Mouse (Mus musculus) megakaryocyte-erythroid progenitor cell, adult 5-6 weeks (primary cell): ENCODE data around the gene Tacc3. TPM values are rescaled to one million over a fixed set of nuclear protein-coding genes. Genes with fewer than 3 reads are reported as not detected.
A peak's percentile ranks its signal among the peaks of the same experiment; 100 is the strongest.

Source experiments
- ATAC-seq: replicated peaks from 2 replicates; pipeline ENCODE4 v1.8.0; 2016; ENCODE audit warnings: mild to moderate bottlenecking, inconsistent platforms; ENCODE audit not compliant: severe bottlenecking, poor library complexity, low FRiP score, low TSS enrichment
- total RNA-seq, 2 experiments: library from RNA; stranded (forward) in 1 of 2; stranded (reverse) in 1 of 2; fragments of 200-1000, 215-1000 nt in 1 of 2; fragments of >200 nt in 1 of 2; fragmentation: Nextera tagmentation in 1 of 2; gene quantifications; 2 replicates each; pipeline ENCODE4 v1.2.3; 2014 to 2017

The Tacc3 gene
- total RNA-seq, 2 experiments from 2014 or later = 121 to 155 TPM

- no peak for ATAC-seq
These were observed 5.2 kb upstream of the Tacc3 start for GRCm38 (mm10) chr5:33652783-33653173.

GRCm38 (mm10) chr5:33654424-33654823, 3.5 kb upstream of the Tacc3 start:
- no peak for ATAC-seq

GRCm38 (mm10) chr5:33655251-33655840, 2.6 kb upstream of the Tacc3 start:
- no peak for ATAC-seq

DNA sequence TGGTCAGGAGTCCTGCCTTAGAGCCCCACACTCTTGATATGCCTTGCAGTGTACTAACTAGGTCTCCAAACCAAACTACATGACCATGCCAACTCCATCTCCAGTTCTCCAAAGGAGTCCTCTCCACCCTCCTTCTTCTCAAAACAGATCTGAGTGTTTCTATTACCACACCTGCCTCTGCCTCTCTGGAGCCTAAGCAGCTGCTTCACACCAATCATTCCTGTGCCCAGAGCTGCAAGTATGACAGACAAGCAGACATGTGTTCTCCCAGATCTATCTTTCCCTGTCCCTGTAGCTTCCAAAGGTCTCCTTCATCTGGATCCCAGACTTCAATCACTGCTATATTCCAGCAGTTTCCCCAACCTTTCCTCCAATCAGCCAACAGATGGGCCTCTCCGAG, 1.2 kb upstream of the Tacc3 start:
- ATAC-seq = no peak

DNA sequence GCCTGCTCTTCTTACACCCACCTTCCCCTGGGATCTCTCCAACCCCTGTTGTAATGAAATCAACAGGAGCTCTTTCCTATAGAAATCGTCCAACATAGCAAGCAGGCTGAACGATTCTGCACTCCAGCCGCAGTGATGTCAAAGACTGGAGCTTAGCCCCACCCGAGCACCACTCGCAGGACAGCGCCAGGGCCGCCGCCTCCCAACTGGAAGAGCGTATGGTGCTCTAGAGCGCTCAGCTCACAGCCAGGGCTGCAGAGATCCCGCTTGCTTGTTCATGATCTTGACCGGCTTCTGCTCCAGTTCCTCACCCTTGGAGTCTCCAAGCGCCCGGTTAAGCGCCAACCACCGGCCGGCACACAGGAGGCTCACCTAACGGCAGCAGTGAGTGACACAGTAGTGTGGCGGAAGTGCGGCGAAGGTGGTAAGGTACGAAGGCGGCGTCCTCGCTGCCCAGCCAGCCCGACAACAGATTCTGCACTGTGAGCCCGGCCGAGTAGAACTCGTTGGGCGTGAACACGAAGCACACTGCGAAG, 609 bp upstream of the Tacc3 start:
- ATAC-seq = peak; percentile 59

GRCm38 (mm10) chr5:33658664-33659050, 729 bp downstream of the Tacc3 start:
- no peak; the same call in none of the 2 replicates for ATAC-seq

DNA sequence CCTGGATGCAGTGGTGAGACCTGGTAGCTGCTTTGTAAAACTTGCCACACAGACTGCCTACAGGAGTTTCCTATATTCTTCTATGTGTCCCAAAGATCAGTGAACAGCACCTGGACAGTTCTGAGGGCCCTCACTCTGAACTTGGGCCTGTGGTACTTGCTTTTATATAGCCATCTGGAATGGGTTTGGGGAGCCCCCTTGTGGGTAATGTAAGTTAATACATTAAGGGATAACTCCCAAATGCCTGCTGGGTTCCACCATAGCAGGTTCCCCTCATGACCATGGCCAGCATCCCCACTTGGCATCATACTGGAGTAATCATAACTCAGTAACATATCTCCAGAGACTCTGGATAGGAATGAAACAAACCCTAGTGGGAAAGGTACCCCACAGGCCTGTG, 10.3 kb downstream of the Tacc3 start:
- ATAC-seq = peak; percentile 48; the same call in 1 of the 2 replicates

DNA sequence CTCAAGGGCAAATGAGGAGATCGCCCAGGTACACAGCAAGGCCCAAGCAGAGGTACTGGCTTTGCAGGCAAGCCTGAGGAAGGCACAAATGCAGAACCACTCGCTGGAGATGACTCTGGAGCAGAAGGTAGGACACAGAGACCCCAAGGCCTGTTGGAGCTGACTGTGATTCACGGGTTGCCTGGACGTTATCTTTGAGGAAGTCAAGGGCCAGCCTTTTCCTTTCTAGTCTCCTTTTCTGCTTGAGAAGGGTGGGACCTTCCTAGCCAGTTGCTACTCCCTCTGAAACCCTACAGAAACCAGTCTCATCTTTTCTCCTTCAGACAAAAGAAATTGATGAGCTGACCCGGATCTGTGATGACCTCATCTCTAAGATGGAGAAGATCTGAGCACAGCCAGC, 13.7 kb downstream of the Tacc3 start:
- no peak for ATAC-seq

GRCm38 (mm10) chr5:33674439-33674838, 16.5 kb downstream of the Tacc3 start:
- ATAC-seq = peak; percentile 47

DNA sequence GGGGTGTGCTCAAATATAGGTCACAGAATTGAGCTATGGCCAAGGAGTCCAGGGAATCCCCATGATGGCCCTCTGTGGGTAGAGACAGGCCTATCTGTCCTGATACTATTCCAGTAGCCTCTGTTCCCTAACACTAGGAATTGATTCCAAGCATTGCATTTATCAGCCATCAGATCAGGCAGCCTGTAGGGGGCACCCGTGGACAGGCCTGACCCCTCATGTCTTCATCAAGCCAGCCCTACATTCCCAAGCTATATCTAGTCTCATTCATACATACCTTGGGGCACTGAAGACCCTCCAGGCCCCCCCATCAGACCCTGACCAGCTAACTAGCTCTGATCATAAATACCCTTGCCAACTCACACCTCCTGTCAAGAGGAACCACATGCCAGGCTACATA, 18.0 kb downstream of the Tacc3 start:
- ATAC-seq = peak; percentile 56; the same call in 1 of the 2 replicates

DNA sequence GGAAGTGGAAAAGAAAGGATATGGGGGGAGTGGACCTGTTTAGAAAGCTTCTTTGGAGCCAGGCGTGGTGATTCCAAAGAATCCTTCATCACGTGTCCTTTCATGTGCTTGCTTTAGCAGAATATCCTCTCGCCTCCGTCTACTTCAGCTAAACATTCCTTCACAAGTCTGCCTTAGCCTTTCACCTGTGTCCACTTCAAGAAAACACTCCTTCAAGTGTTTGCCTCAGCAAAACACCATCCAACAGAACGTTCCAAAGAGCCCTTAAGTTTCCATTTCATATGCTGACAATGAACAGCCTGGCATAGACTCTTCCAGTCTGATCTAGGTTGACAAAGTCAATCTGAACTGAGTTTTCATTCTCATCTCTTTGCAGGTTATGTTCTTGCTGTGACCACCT, 20.3 kb downstream of the Tacc3 start:
- no peak for ATAC-seq

DNA sequence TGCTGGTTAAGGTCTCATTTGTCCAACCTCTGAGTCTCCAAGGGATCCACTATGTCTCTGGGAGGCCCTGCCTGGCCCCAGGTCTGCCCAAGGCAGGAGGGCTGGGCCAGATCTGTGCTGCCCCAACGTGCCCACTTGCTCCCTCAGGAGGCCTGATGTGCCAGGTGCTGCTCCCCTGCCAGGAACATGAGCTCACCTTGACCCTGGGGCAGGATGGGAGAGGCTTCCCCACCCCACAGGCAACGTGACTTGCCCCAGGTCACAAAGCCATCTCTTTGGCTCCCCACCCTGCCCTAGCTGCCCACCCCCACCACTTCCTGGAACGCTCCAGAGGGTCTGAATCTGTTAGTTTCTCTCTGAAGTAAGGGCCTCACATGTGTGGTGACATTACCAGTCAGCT, 23.1 kb downstream of the Tacc3 start:
- no peak for ATAC-seq

- peak; percentile 77 for ATAC-seq
These were observed 23.9 kb downstream of the Tacc3 start for GRCm38 (mm10) chr5:33681611-33682388.

DNA sequence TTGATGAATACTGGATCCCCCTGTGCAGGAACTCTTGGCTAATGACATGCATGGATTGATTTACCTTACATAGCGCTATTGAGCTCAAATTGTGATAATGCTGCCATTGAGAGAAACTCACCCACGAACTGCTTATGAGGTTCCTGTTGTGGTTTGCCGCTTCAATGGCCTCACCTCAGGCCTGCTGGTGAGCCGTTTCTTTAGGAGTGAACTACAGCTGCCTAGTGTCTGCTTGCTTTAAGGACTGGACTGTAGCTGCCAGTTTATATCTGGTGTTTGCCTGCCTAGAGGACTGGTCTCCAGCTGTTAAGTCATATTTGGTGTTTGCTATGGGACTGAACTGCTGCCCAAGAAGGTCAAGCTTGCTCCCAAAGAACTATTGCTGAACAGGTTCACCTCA, 25.0 kb downstream of the Tacc3 start:
- ATAC-seq = no peak

- no peak for ATAC-seq
These were observed 26.1 kb downstream of the Tacc3 start for GRCm38 (mm10) chr5:33683897-33684652.

GRCm38 (mm10) chr5:33684932-33685331, 27.0 kb downstream of the Tacc3 start:
- no peak for ATAC-seq

- no peak for ATAC-seq
These were observed 29.2 kb downstream of the Tacc3 start for GRCm38 (mm10) chr5:33687142-33687541.

DNA sequence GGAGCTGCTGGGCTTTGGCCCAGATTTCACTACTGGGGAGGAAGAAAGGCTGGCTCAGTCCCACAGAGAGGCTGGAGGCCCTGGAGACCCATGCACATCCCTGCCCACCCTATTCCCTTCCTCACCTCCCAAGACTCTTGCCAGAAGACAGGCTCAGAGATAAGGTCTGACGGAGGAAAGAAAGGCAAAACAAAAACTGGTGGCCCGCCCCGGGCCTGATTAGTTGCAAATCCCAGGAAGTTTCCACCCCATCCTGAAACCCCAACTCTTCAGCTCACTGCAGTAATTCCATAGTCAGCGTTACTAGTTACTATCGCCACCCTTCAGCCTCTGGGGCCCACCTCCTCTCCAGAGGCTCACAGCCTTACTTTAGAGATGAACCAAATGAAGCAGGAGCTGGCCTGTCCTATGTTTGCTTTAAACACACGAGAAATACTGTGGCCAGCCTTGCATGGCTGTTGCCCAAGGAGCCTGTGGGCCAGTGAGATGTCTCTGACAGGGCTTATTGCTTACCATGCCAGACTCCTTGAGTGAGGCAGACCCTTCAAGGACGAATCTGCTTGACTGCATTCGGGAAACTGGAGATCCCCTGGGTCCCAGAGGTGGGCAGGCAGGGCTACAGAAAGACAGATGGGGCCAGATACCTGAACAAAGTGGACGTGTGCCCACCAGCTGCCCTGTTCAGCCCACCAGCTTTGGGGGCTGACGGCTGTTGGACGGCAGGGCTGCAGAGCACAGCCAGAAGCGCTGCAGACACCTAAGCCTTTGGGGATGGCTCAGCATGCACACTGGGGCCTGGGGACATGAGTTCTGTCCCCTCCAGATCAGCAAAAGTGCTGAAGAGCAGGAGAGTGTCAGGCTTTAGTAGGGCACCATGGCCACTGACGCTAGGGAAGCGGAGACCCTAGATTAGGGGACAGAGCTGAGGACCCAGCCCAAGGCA, 30.6 kb downstream of the Tacc3 start:
- ATAC-seq = no peak

DNA sequence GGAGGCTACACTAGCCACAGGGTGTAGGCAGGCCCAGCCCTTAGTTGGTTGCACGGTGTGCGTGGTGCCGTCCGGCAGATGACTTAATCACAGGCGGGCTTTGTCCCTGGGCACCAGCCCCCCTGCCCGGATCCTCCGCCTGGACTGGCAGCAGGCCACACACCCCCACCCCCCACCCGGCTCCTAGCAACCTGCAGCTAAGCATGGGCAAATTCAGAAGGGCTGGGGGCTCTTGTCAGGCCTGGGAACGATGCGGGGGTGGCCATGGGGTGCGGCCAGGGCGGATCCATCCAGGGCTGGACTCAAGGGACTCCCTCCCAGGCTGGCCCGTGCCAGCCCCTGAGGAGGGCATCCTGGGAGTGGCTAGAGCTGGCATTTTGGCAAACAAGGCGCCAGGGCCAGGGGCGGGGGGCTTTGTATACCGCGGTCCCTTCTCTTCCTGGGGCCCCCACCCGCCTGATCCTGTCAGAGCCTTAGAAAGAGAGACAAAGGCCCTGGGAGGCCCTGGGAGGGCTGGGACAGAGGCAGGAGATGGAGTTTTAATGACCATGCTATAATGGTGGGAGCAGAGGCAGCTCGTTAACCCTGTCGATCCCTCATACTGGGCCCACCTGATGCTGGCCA, 31.4 kb downstream of the Tacc3 start:
- ATAC-seq = no peak
